Mouse (Mus musculus): ENCODE measurements around the gene Zp3. TPM values are rescaled to one million over a fixed set of nuclear protein-coding genes. Genes with fewer than 3 reads are reported as not detected.

The Zp3 gene
- polyA plus RNA-seq, 1 experiment, result not detected

DNA sequence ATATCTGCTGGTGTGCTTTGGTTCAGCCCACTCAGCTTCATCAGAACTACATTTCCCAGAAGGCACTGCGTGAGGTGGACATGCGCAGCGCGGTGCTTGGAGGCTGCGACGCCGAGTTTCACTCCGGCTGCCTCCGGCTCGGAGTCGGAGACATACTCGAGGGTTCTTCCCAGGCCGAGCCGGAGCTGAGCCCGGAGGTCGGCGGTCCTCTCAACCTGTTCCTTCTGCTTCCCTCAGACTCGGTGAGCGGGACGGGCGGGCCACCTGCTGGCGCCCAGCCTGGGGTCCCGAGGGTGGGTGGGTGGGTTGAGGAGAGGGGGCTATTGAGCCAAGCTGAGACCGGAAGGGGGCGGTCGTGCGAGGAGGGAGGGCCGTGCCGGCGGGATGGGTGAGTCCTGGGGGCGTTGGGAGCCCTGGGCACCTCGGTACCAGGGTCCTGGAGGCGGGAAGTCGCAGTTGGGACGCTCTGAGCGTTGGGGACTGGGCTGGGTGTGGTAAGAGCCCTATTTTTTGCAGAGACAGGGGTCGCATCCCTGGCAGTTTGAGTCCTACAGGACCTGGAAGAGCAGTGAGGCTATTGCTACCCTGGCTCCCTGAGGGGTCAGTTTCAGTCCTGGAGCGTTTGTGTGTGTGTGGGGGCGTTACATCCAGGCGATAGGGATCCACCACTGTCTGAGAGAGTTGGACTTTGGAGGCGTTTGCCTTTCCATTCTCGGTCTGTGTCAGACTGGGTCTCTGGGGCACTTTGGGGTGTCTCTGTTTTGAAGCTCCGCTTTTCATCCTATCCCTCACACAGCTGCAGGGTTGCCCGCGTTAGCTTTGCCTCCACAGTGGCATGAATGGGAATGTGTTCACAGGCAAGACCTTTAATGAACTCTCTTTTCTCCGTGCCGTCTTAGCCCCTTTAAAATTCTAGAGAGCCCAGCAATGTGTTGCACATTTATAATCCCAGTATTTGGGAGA lies 15.1 kb downstream of the Zp3 start, which contains the start of gene Dtx2:
TSS of gene Dtx2 (plus strand) at position 76 of the 963 bp plus-strand sequence.
- H3K4me1 ChIP-seq (ENCODE audit: control insufficient read depth, insufficient read depth, low read length), result peaks cover 6% of the 10 kb centered on the region; the same call in 1 of the 2 replicates
- H3K4me3 ChIP-seq (ENCODE audit: insufficient read depth, low read length), result peak within 1 kb of the TSS; percentile 81
- TF ChIP-seq CTCF (IDR thresholded peaks at IDR 0.05; ENCODE audit: borderline replicate concordance, insufficient read depth, low read length) (peak; percentile 22; the same call in 1 of the 2 replicates), POLR2A (IDR thresholded peaks at IDR 0.05; ENCODE audit: low read depth, low read length) (peak; percentile 97)
- no peak within 1 kb of the TSS for H3K27ac ChIP-seq (ENCODE audit: insufficient read depth, low read length)

- no peak for TF ChIP-seq CTCF (IDR thresholded peaks at IDR 0.05; ENCODE audit: borderline replicate concordance, insufficient read depth, low read length)
- TF ChIP-seq POLR2A (IDR thresholded peaks at IDR 0.05; ENCODE audit: low read depth, low read length), result no peak
- peaks cover 6% of the 10 kb centered on the region; the same call in 1 of the 2 replicates for H3K4me1 ChIP-seq (ENCODE audit: control insufficient read depth, insufficient read depth, low read length)
- no peak overlapping the region for H3K4me3 ChIP-seq (ENCODE audit: insufficient read depth, low read length)
- no peak overlapping the region for H3K27ac ChIP-seq (ENCODE audit: insufficient read depth, low read length)
These were observed 16.3 kb downstream of the Zp3 start for GRCm38 (mm10) chr5:135996162-135996561.

- no peaks in the 10 kb centered on the region for H3K4me1 ChIP-seq (ENCODE audit: control insufficient read depth, insufficient read depth, low read length)
- no peak overlapping the region for H3K27ac ChIP-seq (ENCODE audit: insufficient read depth, low read length)
- TF ChIP-seq CTCF (IDR thresholded peaks at IDR 0.05; ENCODE audit: borderline replicate concordance, insufficient read depth, low read length) (no peak), POLR2A (IDR thresholded peaks at IDR 0.05; ENCODE audit: low read depth, low read length) (no peak)
- no peak overlapping the region for H3K4me3 ChIP-seq (ENCODE audit: insufficient read depth, low read length)
These were observed 21.3 kb downstream of the Zp3 start for GRCm38 (mm10) chr5:136001222-136001621.

GRCm38 (mm10) chr5:136002325-136002724 lies 22.4 kb downstream of the Zp3 start:
- no peak for TF ChIP-seq POLR2A (IDR thresholded peaks at IDR 0.05; ENCODE audit: low read depth, low read length)
- no peaks in the 10 kb centered on the region for H3K4me1 ChIP-seq (ENCODE audit: control insufficient read depth, insufficient read depth, low read length)
- no peak overlapping the region for H3K27ac ChIP-seq (ENCODE audit: insufficient read depth, low read length)
- H3K4me3 ChIP-seq (ENCODE audit: insufficient read depth, low read length), result no peak overlapping the region

- TF ChIP-seq POLR2A (IDR thresholded peaks at IDR 0.05; ENCODE audit: low read depth, low read length) (no peak), CTCF (IDR thresholded peaks at IDR 0.05; ENCODE audit: borderline replicate concordance, insufficient read depth, low read length) (no peak)
- Histone ChIP-seq H3K4me1 (ENCODE audit: control insufficient read depth, insufficient read depth, low read length) (no peaks in the 10 kb centered on the region), H3K27ac (ENCODE audit: insufficient read depth, low read length) (no peak overlapping the region), H3K4me3 (ENCODE audit: insufficient read depth, low read length) (no peak overlapping the region)
These were observed 22.9 kb downstream of the Zp3 start for GRCm38 (mm10) chr5:136002751-136003151.

- no peak for TF ChIP-seq POLR2A (IDR thresholded peaks at IDR 0.05; ENCODE audit: low read depth, low read length)
- no peak for TF ChIP-seq CTCF (IDR thresholded peaks at IDR 0.05; ENCODE audit: borderline replicate concordance, insufficient read depth, low read length)
- H3K4me1 ChIP-seq (ENCODE audit: control insufficient read depth, insufficient read depth, low read length), result no peaks in the 10 kb centered on the region
- no peak overlapping the region for H3K4me3 ChIP-seq (ENCODE audit: insufficient read depth, low read length)
- H3K27ac ChIP-seq (ENCODE audit: insufficient read depth, low read length), result no peak overlapping the region
These were observed 24.6 kb downstream of the Zp3 start for GRCm38 (mm10) chr5:136004537-136004936.

GRCm38 (mm10) chr5:136007745-136008144 lies 27.8 kb downstream of the Zp3 start:
- Histone ChIP-seq H3K4me3 (ENCODE audit: insufficient read depth, low read length) (no peak overlapping the region), H3K4me1 (ENCODE audit: control insufficient read depth, insufficient read depth, low read length) (no peaks in the 10 kb centered on the region), H3K27ac (ENCODE audit: insufficient read depth, low read length) (no peak overlapping the region)
- no peak for TF ChIP-seq POLR2A (IDR thresholded peaks at IDR 0.05; ENCODE audit: low read depth, low read length)
- no peak for TF ChIP-seq CTCF (IDR thresholded peaks at IDR 0.05; ENCODE audit: borderline replicate concordance, insufficient read depth, low read length)

DNA sequence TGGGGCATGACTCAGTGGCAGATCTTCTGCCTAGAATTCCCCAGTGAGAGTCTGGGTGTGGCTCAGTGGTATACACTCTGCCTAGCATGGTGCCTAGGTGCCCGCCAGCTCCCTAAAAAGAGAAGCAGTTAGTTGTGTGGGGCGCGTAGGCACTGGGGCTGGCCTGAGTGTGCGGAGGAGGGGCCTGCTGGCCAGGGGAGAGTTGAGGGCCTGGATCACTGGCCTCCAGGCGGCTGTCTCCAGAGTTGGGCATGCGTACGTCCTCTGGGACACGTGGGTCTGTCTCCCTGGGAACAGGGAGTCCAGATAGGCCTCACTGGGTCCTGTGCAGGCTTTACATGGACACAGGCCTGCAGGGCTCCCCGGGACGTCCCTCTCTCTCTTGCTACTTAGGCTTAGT lies 35.0 kb downstream of the Zp3 start:
- TF ChIP-seq CTCF (IDR thresholded peaks at IDR 0.05; ENCODE audit: borderline replicate concordance, insufficient read depth, low read length) (no peak), POLR2A (IDR thresholded peaks at IDR 0.05; ENCODE audit: low read depth, low read length) (no peak)
- no peak overlapping the region for H3K4me3 ChIP-seq (ENCODE audit: insufficient read depth, low read length)
- H3K27ac ChIP-seq (ENCODE audit: insufficient read depth, low read length), result no peak overlapping the region
- peaks cover 13% of the 10 kb centered on the region for H3K4me1 ChIP-seq (ENCODE audit: control insufficient read depth, insufficient read depth, low read length)

GRCm38 (mm10) chr5:136015586-136015985 lies 35.7 kb downstream of the Zp3 start:
- TF ChIP-seq CTCF (IDR thresholded peaks at IDR 0.05; ENCODE audit: borderline replicate concordance, insufficient read depth, low read length) (no peak), POLR2A (IDR thresholded peaks at IDR 0.05; ENCODE audit: low read depth, low read length) (no peak)
- H3K4me3 ChIP-seq (ENCODE audit: insufficient read depth, low read length), result no peak overlapping the region
- H3K27ac ChIP-seq (ENCODE audit: insufficient read depth, low read length), result no peak overlapping the region
- peaks cover 14% of the 10 kb centered on the region for H3K4me1 ChIP-seq (ENCODE audit: control insufficient read depth, insufficient read depth, low read length)
